Mouse (Mus musculus): ENCODE data around the gene Slc35c1. TPM values are rescaled to one million over a fixed set of nuclear protein-coding genes. Genes with fewer than 3 reads are reported as not detected.

Gene Slc35c1
- total RNA-seq, 2 experiments from 2014 or later = 13.6 to 14.1 TPM

DNA sequence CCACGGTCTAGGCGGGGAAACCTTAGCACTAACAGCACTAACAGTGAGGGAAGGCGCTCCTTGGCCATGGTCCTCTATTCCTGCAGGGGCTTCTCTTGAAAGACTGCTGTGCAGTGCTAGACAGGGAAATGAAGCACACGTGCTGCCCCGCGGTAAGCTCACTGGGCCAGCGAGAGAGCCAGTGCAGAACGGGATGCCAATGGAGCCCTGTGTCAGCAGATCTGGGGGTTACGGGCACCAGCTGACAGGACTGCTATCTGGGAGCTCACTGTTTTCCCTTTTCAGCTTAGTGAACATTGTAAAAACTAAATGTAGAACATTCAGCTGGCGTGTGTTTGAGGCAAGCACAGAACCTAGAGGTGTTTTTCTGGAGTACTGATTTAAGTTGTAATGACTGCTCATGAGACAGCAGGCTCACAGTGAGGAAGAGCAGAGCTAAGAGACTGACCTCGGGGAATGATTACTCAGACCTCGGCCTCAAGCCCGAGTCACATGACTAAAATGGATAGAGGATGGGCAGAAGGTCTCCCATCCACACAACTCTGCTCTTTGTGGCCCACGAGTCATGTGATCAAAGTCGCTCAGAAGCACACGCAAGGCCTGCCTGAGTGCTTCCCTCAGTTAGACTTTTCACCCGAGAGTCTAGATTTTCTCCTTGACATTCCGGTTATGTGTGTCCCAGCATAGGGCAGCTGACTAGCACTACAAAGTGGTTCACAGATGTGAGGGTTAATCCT, 51.9 kb downstream of the Slc35c1 start:
- DNase-seq (ENCODE audit: low spot score in 2 of 2) = no peak

DNA sequence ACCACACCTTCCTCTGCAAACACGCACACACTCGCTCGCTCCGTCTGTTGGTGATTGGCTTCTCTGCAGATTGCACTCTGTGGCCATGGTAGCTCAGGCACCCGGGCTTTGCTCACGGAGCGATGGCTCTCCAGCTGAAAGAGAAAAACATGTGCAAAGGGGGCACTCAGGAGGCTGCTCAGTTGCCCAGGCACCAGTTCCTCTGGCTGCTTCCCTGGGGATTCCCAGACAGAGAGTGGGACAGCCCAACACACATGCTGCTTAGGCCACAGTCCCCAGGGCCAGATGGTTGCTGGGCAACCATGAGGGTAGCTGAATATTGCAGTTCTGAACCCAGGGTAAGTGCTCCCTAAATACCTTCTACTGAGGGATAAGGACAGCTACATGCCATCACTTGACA, 54.7 kb downstream of the Slc35c1 start:
- no peak for DNase-seq (ENCODE audit: low spot score in 2 of 2)

DNA sequence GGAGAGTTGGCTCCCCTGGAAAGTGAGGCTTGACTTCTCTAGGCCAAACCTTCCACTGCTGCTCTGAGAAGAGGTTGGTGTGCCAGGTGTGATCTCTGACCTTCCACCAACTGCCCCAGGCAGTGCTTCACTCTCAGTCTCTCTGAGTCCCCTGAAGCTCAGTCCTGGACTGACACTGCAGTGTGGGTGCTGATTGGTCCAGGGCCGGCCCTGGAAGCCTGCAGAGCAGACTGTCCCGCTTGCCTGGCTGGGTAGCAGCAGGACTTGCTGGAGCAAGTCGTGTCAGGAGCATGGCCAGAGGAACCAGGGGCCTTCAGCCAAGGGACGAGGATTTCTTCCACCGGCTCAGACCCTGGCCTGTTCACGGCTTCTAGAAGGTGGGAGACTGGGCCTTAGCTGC, 55.6 kb downstream of the Slc35c1 start:
- DNase-seq (ENCODE audit: low spot score in 2 of 2) = no peak

DNA sequence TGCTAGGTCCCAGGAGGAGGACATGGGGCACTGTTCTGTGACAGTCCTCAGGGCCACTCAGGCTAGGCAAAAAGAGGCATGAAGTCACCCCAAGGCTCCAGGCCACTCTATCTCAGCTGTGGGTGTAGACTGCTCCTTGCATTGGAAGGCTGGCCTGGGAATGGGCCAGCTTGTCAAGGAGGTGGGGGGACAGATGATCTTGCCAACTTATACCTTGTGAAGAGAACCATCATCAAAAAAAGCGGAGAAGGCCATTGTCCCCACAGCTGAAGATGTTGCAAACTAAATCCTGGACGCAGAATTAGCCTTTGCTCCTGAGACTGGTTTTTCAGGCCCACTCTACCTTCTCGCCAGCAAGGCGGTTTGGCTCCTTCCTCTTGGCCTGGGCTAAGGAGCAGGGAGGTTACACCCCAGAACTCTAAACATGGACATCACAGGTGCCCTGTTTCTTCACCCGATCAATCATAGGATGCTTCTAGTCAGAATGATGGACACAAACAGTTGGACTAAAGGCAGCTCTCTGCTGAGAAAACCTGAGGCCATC, 56.5 kb downstream of the Slc35c1 start:
- DNase-seq (ENCODE audit: low spot score in 2 of 2) = no peak

Other genes starting within 250 kb of the Slc35c1 start
- 10 to 100 TPM; 31.7 to 32.8 TPM for gene Pex16, start 85.9 kb downstream of the Slc35c1 start, total RNA-seq (2021)
- under 1 TPM; 0.20 to 0.86 TPM for gene Large2, start 85.7 kb downstream of the Slc35c1 start, total RNA-seq (2021)
- gene 1700029I15Rik, start 78.0 kb downstream of the Slc35c1 start, total RNA-seq (2021) = 1 to 10 TPM; 3.7 to 6.2 TPM
- 100 to 1,000 TPM; 350 to 365 TPM for gene Mapk8ip1, start 59.3 kb downstream of the Slc35c1 start, total RNA-seq (2021)
- gene Cry2, start 26.5 kb downstream of the Slc35c1 start, total RNA-seq (2021) = 100 to 1,000 TPM in 1 of 2 experiments, 10 to 100 TPM in 1; 99.0 to 111 TPM
- gene Chst1, start 139.2 kb upstream of the Slc35c1 start, total RNA-seq (2021) = 100 to 1,000 TPM; 307 to 312 TPM